In genomic region chr1:91344921-91345685, GRCm38 (mm10) we compare ENCODE assay signal across 7 mouse cellular contexts. TPM values are rescaled to one million over a fixed set of nuclear protein-coding genes. Genes with fewer than 3 reads are reported as not detected.
DNase-seq lines count a peak whose midpoint lies in the region; ATAC-seq and TF ChIP-seq lines count a peak whose summit lies in the region.

No protein-coding gene starts in this region.

- WGBS in lung, embryonic 15.5 days, result 2% methylated on average over 68 of the region's 68 CpGs
- WGBS in lung, adult 2 months, result 4% methylated on average over 68 of the region's 68 CpGs
- 4% methylated on average over 68 of the region's 68 CpGs for WGBS in forebrain, embryonic 10.5 days
- 2% methylated on average over 61 of the region's 68 CpGs for WGBS in hindbrain, embryonic 16.5 days
- 5% methylated on average over 68 of the region's 68 CpGs for WGBS in liver, embryonic 13.5 days (ENCODE audit: insufficient replicate concordance)

- peak overlapping the region; percentile 44 for H3K4me2 ChIP-seq in lung, embryonic 15.5 days
- peak overlapping the region; percentile 57 for H3K4me2 ChIP-seq in hindbrain, embryonic 16.5 days (ENCODE audit: low read length)
- H3K4me2 ChIP-seq in liver, embryonic 13.5 days, result peak overlapping the region; percentile 35

- TF ChIP-seq POLR2A in lung, adult 2 months (IDR thresholded peaks at IDR 0.05; ENCODE audit: borderline replicate concordance, extremely low read depth, low read depth, low read length), result no peak

- no peak for DNase-seq in lung, adult 2 months
- no peak for DNase-seq in forebrain, embryonic 10.5 days (ENCODE audit: extremely low spot score, low spot score)
- DNase-seq in liver, embryonic 13.5 days, result no peak
- DNase-seq in thymus, postnatal 14 days, result no peak

- H3K4me1 ChIP-seq in lung, embryonic 15.5 days, result peaks cover 14% of the 10 kb centered on the region
- H3K4me1 ChIP-seq in lung, adult 2 months (ENCODE audit: control insufficient read depth, insufficient read depth, low read length), result no peaks in the 10 kb centered on the region
- peaks cover 14% of the 10 kb centered on the region for H3K4me1 ChIP-seq in forebrain, embryonic 10.5 days
- peaks cover 12% of the 10 kb centered on the region for H3K4me1 ChIP-seq in hindbrain, embryonic 16.5 days (ENCODE audit: control insufficient read depth, insufficient read depth, low read depth, low read length)
- no peaks in the 10 kb centered on the region for H3K4me1 ChIP-seq in liver, embryonic 13.5 days (replicated peaks)

- TF ChIP-seq CTCF in lung, adult 2 months (IDR thresholded peaks at IDR 0.05; ENCODE audit: insufficient read depth, low read length), result no peak

- H3K4me3 ChIP-seq in lung, embryonic 15.5 days, result peak overlapping the region; percentile 17
- no peak overlapping the region for H3K4me3 ChIP-seq in lung, adult 2 months (replicated peaks; ENCODE audit: extremely low read depth, low read depth, low read length)
- H3K4me3 ChIP-seq in forebrain, embryonic 10.5 days, result peak overlapping the region; percentile 45
- peak overlapping the region; percentile 41 for H3K4me3 ChIP-seq in hindbrain, embryonic 16.5 days (ENCODE audit: low read length)
- 0 out of 2 replicates have a peak overlapping the region, but pooled peaks have one; percentile 6 for H3K4me3 ChIP-seq in liver, embryonic 13.5 days (replicated peaks)

- no peak for ATAC-seq in lung, embryonic 15.5 days (ENCODE audit: borderline replicate concordance, extremely low read depth, low FRiP score, low TSS enrichment)
- peak; percentile 53; the same call in 1 of the 2 replicates for ATAC-seq in hindbrain, embryonic 16.5 days
- ATAC-seq in liver, embryonic 13.5 days (ENCODE audit: low read depth), result no peak
- no peak for ATAC-seq in megakaryocyte, adult 5-6 weeks (ENCODE audit: poor library complexity, severe bottlenecking)

- no peak overlapping the region for H3K9ac ChIP-seq in lung, embryonic 15.5 days
- peak overlapping the region; percentile 58 for H3K9ac ChIP-seq in hindbrain, embryonic 16.5 days (ENCODE audit: low read depth, low read length)
- H3K9ac ChIP-seq in liver, embryonic 13.5 days, result no peak overlapping the region

- H3K27me3 ChIP-seq in lung, embryonic 15.5 days, result peaks cover 59% of the 10 kb centered on the region
- H3K27me3 ChIP-seq in forebrain, embryonic 10.5 days (ENCODE audit: poor library complexity, severe bottlenecking), result peaks cover 69% of the 10 kb centered on the region
- H3K27me3 ChIP-seq in hindbrain, embryonic 16.5 days (replicated peaks; ENCODE audit: control insufficient read depth, insufficient read depth, low read length), result peaks cover 33% of the 10 kb centered on the region
- H3K27me3 ChIP-seq in liver, embryonic 13.5 days, result peaks cover 65% of the 10 kb centered on the region

- no peaks in the 10 kb centered on the region for H3K9me3 ChIP-seq in lung, embryonic 15.5 days
- no peaks in the 10 kb centered on the region for H3K9me3 ChIP-seq in forebrain, embryonic 10.5 days
- H3K9me3 ChIP-seq in hindbrain, embryonic 16.5 days (ENCODE audit: control insufficient read depth, low read length), result no peaks in the 10 kb centered on the region
- H3K9me3 ChIP-seq in liver, embryonic 13.5 days (replicated peaks), result no peaks in the 10 kb centered on the region

- no peaks in the 10 kb centered on the region for H3K36me3 ChIP-seq in lung, embryonic 15.5 days
- H3K36me3 ChIP-seq in forebrain, embryonic 10.5 days (replicated peaks), result no peaks in the 10 kb centered on the region
- no peaks in the 10 kb centered on the region for H3K36me3 ChIP-seq in hindbrain, embryonic 16.5 days (ENCODE audit: control insufficient read depth, insufficient read depth, low read length)
- no peaks in the 10 kb centered on the region for H3K36me3 ChIP-seq in liver, embryonic 13.5 days

- no peak overlapping the region for H3K27ac ChIP-seq in lung, embryonic 15.5 days
- no peak overlapping the region for H3K27ac ChIP-seq in forebrain, embryonic 10.5 days
- no peak overlapping the region for H3K27ac ChIP-seq in hindbrain, embryonic 16.5 days (ENCODE audit: low read depth, low read length)
- H3K27ac ChIP-seq in liver, embryonic 13.5 days, result no peak overlapping the region

RNA-seq across cellular contexts. Expression of gene Klhl30, which starts 5.7 kb away (rescaled TPM):
- 1.6 and 2.3 TPM in 2 replicates for polyA plus RNA-seq in lung, embryonic 15.5 days (2015; fragmentation: Nextera tagmentation; extraction: Ambion mirVana)
- polyA plus RNA-seq in lung, adult 2 months (2012; rRNA removed), result 1.4 and 4.6 TPM in 2 replicates
- polyA plus RNA-seq in forebrain, embryonic 10.5 days (2016; fragmentation: Nextera tagmentation; extraction: Ambion mirVana), result 0.11 and 0.14 TPM in 2 replicates
- 0.30 and 0.54 TPM in 2 replicates for polyA plus RNA-seq in hindbrain, embryonic 16.5 days (2015; fragmentation: Nextera tagmentation; extraction: Ambion mirVana)
- polyA plus RNA-seq in liver, embryonic 13.5 days (2015; fragmentation: Nextera tagmentation; extraction: Ambion mirVana), result 0.10 TPM in 2 replicates
- not detected in 2 replicates for total RNA-seq in megakaryocyte, adult 5-6 weeks (2015)
- total RNA-seq in megakaryocyte, adult 5-6 weeks (2017), result 0.11 TPM in 1 of 2 replicates, not detected in the other

RNA-seq across cellular contexts. Expression of gene Erfe, which starts 21.1 kb away (rescaled TPM):
- 3.3 and 3.5 TPM in 2 replicates for polyA plus RNA-seq in lung, embryonic 15.5 days (2015; fragmentation: Nextera tagmentation; extraction: Ambion mirVana)
- polyA plus RNA-seq in lung, adult 2 months (2012; rRNA removed), result 0.27 and 0.40 TPM in 2 replicates
- polyA plus RNA-seq in forebrain, embryonic 10.5 days (2016; fragmentation: Nextera tagmentation; extraction: Ambion mirVana), result 1.1 and 1.6 TPM in 2 replicates
- 0.21 and 0.31 TPM in 2 replicates for polyA plus RNA-seq in hindbrain, embryonic 16.5 days (2015; fragmentation: Nextera tagmentation; extraction: Ambion mirVana)
- 4.5 and 4.7 TPM in 2 replicates for polyA plus RNA-seq in liver, embryonic 13.5 days (2015; fragmentation: Nextera tagmentation; extraction: Ambion mirVana)
- 0.07 TPM in 1 of 2 replicates, not detected in the other for total RNA-seq in megakaryocyte, adult 5-6 weeks (2015)
- not detected in 2 replicates for total RNA-seq in megakaryocyte, adult 5-6 weeks (2017)

RNA-seq across cellular contexts. Expression of gene Espnl, which starts 23.2 kb away (rescaled TPM):
- polyA plus RNA-seq in lung, embryonic 15.5 days (2015; fragmentation: Nextera tagmentation; extraction: Ambion mirVana), result 0.04 and 0.05 TPM in 2 replicates
- polyA plus RNA-seq in lung, adult 2 months (2012; rRNA removed), result 0.11 and 0.12 TPM in 2 replicates
- 0.04 TPM in 1 of 2 replicates, not detected in the other for polyA plus RNA-seq in forebrain, embryonic 10.5 days (2016; fragmentation: Nextera tagmentation; extraction: Ambion mirVana)
- 0.05 and 0.14 TPM in 2 replicates for polyA plus RNA-seq in hindbrain, embryonic 16.5 days (2015; fragmentation: Nextera tagmentation; extraction: Ambion mirVana)
- polyA plus RNA-seq in liver, embryonic 13.5 days (2015; fragmentation: Nextera tagmentation; extraction: Ambion mirVana), result not detected in 2 replicates
- not detected in 2 replicates for total RNA-seq in megakaryocyte, adult 5-6 weeks (2015)
- total RNA-seq in megakaryocyte, adult 5-6 weeks (2017), result not detected in 2 replicates

RNA-seq across cellular contexts. Expression of gene Scly, which starts 47.0 kb away (rescaled TPM):
- 13.9 and 14.2 TPM in 2 replicates for polyA plus RNA-seq in lung, embryonic 15.5 days (2015; fragmentation: Nextera tagmentation; extraction: Ambion mirVana)
- 23.7 and 26.6 TPM in 2 replicates for polyA plus RNA-seq in lung, adult 2 months (2012; rRNA removed)
- 18.5 and 18.7 TPM in 2 replicates for polyA plus RNA-seq in forebrain, embryonic 10.5 days (2016; fragmentation: Nextera tagmentation; extraction: Ambion mirVana)
- polyA plus RNA-seq in hindbrain, embryonic 16.5 days (2015; fragmentation: Nextera tagmentation; extraction: Ambion mirVana), result 14.7 and 15.0 TPM in 2 replicates
- 24.9 and 30.1 TPM in 2 replicates for polyA plus RNA-seq in liver, embryonic 13.5 days (2015; fragmentation: Nextera tagmentation; extraction: Ambion mirVana)
- total RNA-seq in megakaryocyte, adult 5-6 weeks (2015), result 10.9 and 12.9 TPM in 2 replicates
- total RNA-seq in megakaryocyte, adult 5-6 weeks (2017), result 15.3 and 16.8 TPM in 2 replicates

RNA-seq across cellular contexts. Expression of gene Ilkap, which starts 53.5 kb away (rescaled TPM):
- polyA plus RNA-seq in lung, embryonic 15.5 days (2015; fragmentation: Nextera tagmentation; extraction: Ambion mirVana), result 146 and 149 TPM in 2 replicates
- polyA plus RNA-seq in lung, adult 2 months (2012; rRNA removed), result 51.6 and 57.4 TPM in 2 replicates
- 168 and 176 TPM in 2 replicates for polyA plus RNA-seq in forebrain, embryonic 10.5 days (2016; fragmentation: Nextera tagmentation; extraction: Ambion mirVana)
- polyA plus RNA-seq in hindbrain, embryonic 16.5 days (2015; fragmentation: Nextera tagmentation; extraction: Ambion mirVana), result 140 and 145 TPM in 2 replicates
- 86.5 and 95.8 TPM in 2 replicates for polyA plus RNA-seq in liver, embryonic 13.5 days (2015; fragmentation: Nextera tagmentation; extraction: Ambion mirVana)
- total RNA-seq in megakaryocyte, adult 5-6 weeks (2015), result 67.5 and 71.0 TPM in 2 replicates
- 90.9 and 102 TPM in 2 replicates for total RNA-seq in megakaryocyte, adult 5-6 weeks (2017)
